Mouse (Mus musculus) embryonic facial prominence, embryonic 15.5 days (tissue): ENCODE results near the gene Mtif3. TPM values are rescaled to one million over a fixed set of nuclear protein-coding genes. Genes with fewer than 3 reads are reported as not detected.

Source experiments
- ATAC-seq: fragments of 200-750 bp; cut with Nextera tagmentation; 2 replicates; pipeline ENCODE4 v1.8.0; 2017; ENCODE audit warnings: low read depth, moderate TSS enrichment; ENCODE audit not compliant: insufficient number of reproducible peaks, low FRiP score, low TSS enrichment
- H3K27ac ChIP-seq: fragments of 300-500 bp; sonication (generic); replicated peaks from 2 replicates; pipeline ENCODE4 v1.5.1; 2015; ENCODE audit warnings: mild to moderate bottlenecking, inconsistent platforms
- H3K27me3 ChIP-seq: fragments of 300-500 bp; sonication (generic); 2 replicates; pipeline ENCODE4 v1.6.1; 2015; ENCODE audit warnings: inconsistent platforms
- H3K36me3 ChIP-seq: fragments of 300-500 bp; sonication (generic); 2 replicates; pipeline ENCODE4 v1.6.1; 2015; ENCODE audit warnings: mild to moderate bottlenecking, inconsistent platforms
- H3K4me1 ChIP-seq: fragments of 300-500 bp; sonication (generic); 2 replicates; pipeline ENCODE4 v1.6.1; 2015; ENCODE audit warnings: inconsistent platforms
- H3K4me2 ChIP-seq: fragments of 300-500 bp; sonication (generic); replicated peaks from 2 replicates; pipeline ENCODE4 v1.6.1; 2015; ENCODE audit warnings: mild to moderate bottlenecking, inconsistent platforms
- H3K4me3 ChIP-seq: fragments of 300-500 bp; sonication (generic); replicated peaks from 2 replicates; pipeline ENCODE4 v1.5.1; 2015; ENCODE audit warnings: mild to moderate bottlenecking, inconsistent platforms
- H3K9ac ChIP-seq: fragments of 300-500 bp; sonication (generic); 2 replicates; pipeline ENCODE4 v1.6.1; 2015; ENCODE audit warnings: inconsistent platforms
- H3K9me3 ChIP-seq: fragments of 300-500 bp; sonication (generic); replicated peaks from 2 replicates; pipeline ENCODE4 v1.6.1; 2016; ENCODE audit warnings: inconsistent platforms
- WGBS: fragments of 180-500 bp; shearing (Covaris S2); methylation state at CpG from one replicate; pipeline ENCODE4 v1.1.7; 2015; 5-methylcytosine and 5-hydroxymethylcytosine counted together
- polyA plus RNA-seq: library from polyadenylated mRNA; unstranded; fragments of >200 nt; fragmentation: Nextera tagmentation; extraction: Ambion mirVana; gene quantifications from 2 replicates; pipeline ENCODE4 v1.2.1, GENCODE M21; 2015

The Mtif3 gene
- polyA plus RNA-seq, 1 experiment from 2014 or later = 23.0 TPM

GRCm38 (mm10) chr5:146913355-146913754 is 50.2 kb downstream of the Mtif3 start:
- Histone ChIP-seq H3K4me3 (no peak overlapping the region), H3K27me3 (peaks cover 5% of the 10 kb centered on the region; the same call in 1 of the 2 replicates), H3K4me2 (no peak overlapping the region), H3K4me1 (no peaks in the 10 kb centered on the region), H3K27ac (no peak overlapping the region), H3K9me3 (no peaks in the 10 kb centered on the region), H3K36me3 (no peaks in the 10 kb centered on the region), H3K9ac (no peak overlapping the region)
- 58% methylated on average over 7 of the region's 7 CpGs for WGBS
- ATAC-seq = peak; percentile 48; the same call in 1 of the 2 replicates

- WGBS = 14% methylated on average over 9 of the region's 9 CpGs
- Histone ChIP-seq H3K4me3 (no peak overlapping the region), H3K27ac (no peak overlapping the region), H3K36me3 (no peaks in the 10 kb centered on the region), H3K9ac (no peak overlapping the region), H3K9me3 (no peaks in the 10 kb centered on the region), H3K27me3 (peaks cover 5% of the 10 kb centered on the region; the same call in 1 of the 2 replicates), H3K4me1 (no peaks in the 10 kb centered on the region), H3K4me2 (no peak overlapping the region)
- no peak for ATAC-seq
Observed at GRCm38 (mm10) chr5:146912206-146912605, 51.4 kb downstream of the Mtif3 start.

- WGBS = 45% methylated on average over 11 of the region's 11 CpGs
- no peak overlapping the region for H3K9ac ChIP-seq
- ATAC-seq = no peak
- H3K27ac ChIP-seq = no peak overlapping the region
- H3K27me3 ChIP-seq = no peaks in the 10 kb centered on the region
- H3K4me1 ChIP-seq = no peaks in the 10 kb centered on the region
- H3K4me3 ChIP-seq = no peak overlapping the region
- H3K4me2 ChIP-seq = no peak overlapping the region
- H3K9me3 ChIP-seq = no peaks in the 10 kb centered on the region
- no peaks in the 10 kb centered on the region for H3K36me3 ChIP-seq
Observed at GRCm38 (mm10) chr5:146908629-146909028, 55.0 kb downstream of the Mtif3 start.

GRCm38 (mm10) chr5:146907533-146907932 is 56.1 kb downstream of the Mtif3 start:
- Histone ChIP-seq H3K4me3 (no peak overlapping the region), H3K27ac (no peak overlapping the region), H3K27me3 (no peaks in the 10 kb centered on the region), H3K9me3 (no peaks in the 10 kb centered on the region), H3K36me3 (no peaks in the 10 kb centered on the region), H3K4me2 (no peak overlapping the region), H3K4me1 (no peaks in the 10 kb centered on the region), H3K9ac (no peak overlapping the region)
- 47% methylated on average over 5 of the region's 5 CpGs for WGBS
- no peak for ATAC-seq

GRCm38 (mm10) chr5:146905486-146906172 is 58.0 kb downstream of the Mtif3 start:
- ATAC-seq = no peak
- Histone ChIP-seq H3K36me3 (no peaks in the 10 kb centered on the region), H3K27ac (no peak overlapping the region), H3K27me3 (no peaks in the 10 kb centered on the region), H3K9ac (no peak overlapping the region), H3K4me2 (peak overlapping the region; percentile 36), H3K4me1 (no peaks in the 10 kb centered on the region), H3K9me3 (no peaks in the 10 kb centered on the region), H3K4me3 (no peak overlapping the region; the same call in 1 of the 2 replicates)
- WGBS = 23% methylated on average over 14 of the region's 14 CpGs

GRCm38 (mm10) chr5:146904404-146904803 is 59.2 kb downstream of the Mtif3 start:
- no peak overlapping the region for H3K27ac ChIP-seq
- no peak overlapping the region for H3K4me2 ChIP-seq
- H3K27me3 ChIP-seq = no peaks in the 10 kb centered on the region
- H3K4me3 ChIP-seq = no peak overlapping the region
- no peaks in the 10 kb centered on the region for H3K4me1 ChIP-seq
- no peak overlapping the region for H3K9ac ChIP-seq
- ATAC-seq = no peak
- 27% methylated on average over 8 of the region's 8 CpGs for WGBS
- H3K9me3 ChIP-seq = no peaks in the 10 kb centered on the region
- no peaks in the 10 kb centered on the region for H3K36me3 ChIP-seq

Other genes starting within 250 kb of the Mtif3 start
- gene Usp12, start 168.8 kb downstream of the Mtif3 start, polyA plus RNA-seq = 15.3 and 16.0 TPM in 2 replicates
- gene Rpl21, start 130.9 kb downstream of the Mtif3 start, polyA plus RNA-seq = 545 and 547 TPM in 2 replicates
- gene Rasl11a, start 118.7 kb downstream of the Mtif3 start, polyA plus RNA-seq = 11.2 and 13.0 TPM in 2 replicates
- gene Gtf3a, start 15.1 kb downstream of the Mtif3 start, polyA plus RNA-seq = 96.9 and 105 TPM in 2 replicates
- gene Lnx2, start 112.8 kb upstream of the Mtif3 start, polyA plus RNA-seq = 14.8 and 17.2 TPM in 2 replicates
- 139 and 142 TPM in 2 replicates for gene Polr1d, start 113.2 kb upstream of the Mtif3 start, polyA plus RNA-seq
- gene Gsx1, start 224.9 kb upstream of the Mtif3 start, polyA plus RNA-seq = not detected in 2 replicates